Mouse (Mus musculus): ENCODE results near the gene Zfp653.

The Zfp653 gene

GRCm38 (mm10) chr9:22067195-22067594 lies 4.0 kb downstream of the Zfp653 start:
- no peak for DNase-seq

GRCm38 (mm10) chr9:22066433-22066832 lies 4.7 kb downstream of the Zfp653 start:
- peak; percentile 84 for DNase-seq

GRCm38 (mm10) chr9:22065642-22066041 lies 5.5 kb downstream of the Zfp653 start:
- no peak for DNase-seq

GRCm38 (mm10) chr9:22064341-22064740 lies 6.8 kb downstream of the Zfp653 start:
- no peak for DNase-seq

GRCm38 (mm10) chr9:22061339-22061738 lies 9.8 kb downstream of the Zfp653 start:
- no peak for DNase-seq

- DNase-seq = no peak
Observed at GRCm38 (mm10) chr9:22058011-22058424, 13.2 kb downstream of the Zfp653 start.

- no peak for DNase-seq
Observed at GRCm38 (mm10) chr9:22057031-22057517, 14.1 kb downstream of the Zfp653 start.

- no peak for DNase-seq
Observed at GRCm38 (mm10) chr9:22056303-22056910, 14.8 kb downstream of the Zfp653 start.

- no peak for DNase-seq
Observed at GRCm38 (mm10) chr9:22055713-22056112, 15.5 kb downstream of the Zfp653 start.

- DNase-seq = peak; percentile 89
Observed at GRCm38 (mm10) chr9:22054411-22055076, 16.6 kb downstream of the Zfp653 start.

- no peak for DNase-seq
Observed at GRCm38 (mm10) chr9:22053657-22054056, 17.5 kb downstream of the Zfp653 start.

- peak; percentile 74 for DNase-seq
Observed at GRCm38 (mm10) chr9:22051958-22052254, 19.3 kb downstream of the Zfp653 start, which contains the start of gene Elavl3. Gene Elavl3, minus strand, starts transcription at chr9:22052023.

GRCm38 (mm10) chr9:22051161-22051957 lies 19.8 kb downstream of the Zfp653 start:
- DNase-seq = peak; percentile 51

GRCm38 (mm10) chr9:22050351-22050889 lies 20.8 kb downstream of the Zfp653 start:
- peak; percentile 65 for DNase-seq

GRCm38 (mm10) chr9:22049721-22050270 lies 21.4 kb downstream of the Zfp653 start:
- no peak for DNase-seq

GRCm38 (mm10) chr9:22049315-22049714 lies 21.9 kb downstream of the Zfp653 start:
- DNase-seq = no peak

- DNase-seq = no peak
Observed at GRCm38 (mm10) chr9:22047329-22047728, 23.8 kb downstream of the Zfp653 start.

GRCm38 (mm10) chr9:22041832-22042231 lies 29.3 kb downstream of the Zfp653 start:
- no peak for DNase-seq

- DNase-seq = no peak
Observed at GRCm38 (mm10) chr9:22037826-22038225, 33.4 kb downstream of the Zfp653 start.

GRCm38 (mm10) chr9:22035300-22036044 lies 35.7 kb downstream of the Zfp653 start:
- no peak for DNase-seq

- DNase-seq = no peak
Observed at GRCm38 (mm10) chr9:22030386-22030785, 40.8 kb downstream of the Zfp653 start.

- no peak for DNase-seq
Observed at GRCm38 (mm10) chr9:22028467-22028866, 42.7 kb downstream of the Zfp653 start.

All from thymus, postnatal 4 days (tissue).